Mouse (Mus musculus) spleen, postnatal 4 days (tissue): Measurements from ENCODE around the gene Srsf1.

Source experiments
- DNase-seq, 2 experiments: peaks; one replicate each; pipeline ENCODE4 v3.0.0; 2022; ENCODE audit warnings: low spot score in 2 of 2

The Srsf1 gene

DNA sequence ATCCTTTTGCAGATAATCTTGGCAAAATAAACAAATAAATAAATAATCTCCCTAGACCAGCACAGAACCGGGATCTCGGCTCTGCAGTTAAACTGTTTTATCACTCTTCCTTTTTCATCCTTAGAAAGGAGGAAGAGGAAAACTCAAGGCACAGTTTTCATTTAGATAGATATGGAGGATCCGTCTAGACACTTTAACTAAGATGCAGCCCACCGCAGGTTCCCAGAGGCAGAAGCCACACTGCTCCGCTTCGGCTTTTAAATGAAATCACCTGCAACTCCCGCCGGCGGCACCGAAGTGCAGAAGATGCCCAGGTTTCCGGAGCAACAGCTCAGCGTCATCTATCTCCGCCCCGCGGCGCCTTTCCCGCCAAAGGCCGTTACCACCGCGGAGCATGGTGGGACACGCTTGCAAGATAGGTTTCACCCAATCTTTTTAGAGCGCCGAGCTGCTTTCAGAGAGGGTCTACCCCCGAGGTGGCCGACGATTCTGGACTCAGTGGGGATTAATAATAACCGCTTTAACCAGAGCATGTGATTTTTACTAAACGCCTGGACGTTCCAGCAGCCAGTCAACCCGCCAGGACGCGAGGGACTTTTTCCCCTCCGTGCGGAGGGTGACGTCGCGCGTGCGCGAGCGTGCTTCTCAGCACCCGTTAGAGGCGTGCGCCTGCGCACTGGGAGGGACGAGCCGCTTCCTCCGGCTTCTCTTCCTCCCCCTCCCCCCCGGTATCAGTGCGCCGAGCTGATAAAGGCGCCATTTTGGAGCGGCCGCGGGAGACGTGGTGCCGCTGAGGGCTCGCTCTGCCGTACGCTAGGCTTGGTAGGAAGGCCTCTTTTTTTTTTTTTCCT lies at the start of gene Srsf1:
Gene Srsf1 (plus strand): TSS at position 430 of the 851 bp plus-strand sequence.
- peak; percentile 98 to 100 for DNase-seq

DNA sequence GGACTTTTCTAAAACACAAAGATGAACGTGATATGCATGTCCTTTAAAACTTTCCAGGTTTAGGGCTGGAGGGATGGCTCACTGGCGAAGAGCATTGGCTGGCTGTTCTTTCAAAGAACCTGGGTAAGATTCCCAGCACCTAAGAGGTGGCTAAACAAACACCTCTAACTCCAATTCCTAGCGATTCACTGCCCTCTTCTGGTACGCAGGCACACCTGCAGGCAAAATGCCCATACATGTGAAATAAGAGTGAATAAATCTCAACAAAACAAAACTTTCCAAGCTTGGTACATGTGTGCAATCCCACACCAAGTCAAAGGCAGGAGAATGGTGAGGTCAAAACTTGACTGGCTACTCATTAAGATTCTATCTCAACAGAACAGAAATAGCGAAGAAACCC lies 47.4 kb upstream of the Srsf1 start:
- DNase-seq: no peak

GRCm38 (mm10) chr11:88002738-88003137 lies 44.4 kb upstream of the Srsf1 start:
- DNase-seq: no peak

DNA sequence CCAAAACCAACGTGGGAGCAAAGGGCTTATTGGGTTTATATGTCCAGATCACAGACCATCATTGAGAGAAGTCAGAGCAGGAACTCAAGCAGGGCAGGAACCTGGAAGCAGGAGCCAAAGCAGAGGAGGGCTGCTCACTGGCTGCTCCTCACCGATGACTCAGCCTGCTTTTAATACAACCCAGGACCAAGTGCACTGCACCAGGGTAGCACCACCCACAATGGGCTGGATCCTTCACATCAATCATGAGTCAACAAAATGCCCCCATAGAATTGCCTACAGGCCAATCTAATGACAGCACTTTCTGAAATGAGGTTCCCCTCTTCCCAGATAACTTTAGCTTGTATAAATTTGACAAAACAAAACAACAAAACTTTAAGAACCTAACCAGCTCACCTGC lies 43.0 kb upstream of the Srsf1 start:
- DNase-seq: no peak

GRCm38 (mm10) chr11:88008641-88009040 lies 38.5 kb upstream of the Srsf1 start:
- no peak for DNase-seq

DNA sequence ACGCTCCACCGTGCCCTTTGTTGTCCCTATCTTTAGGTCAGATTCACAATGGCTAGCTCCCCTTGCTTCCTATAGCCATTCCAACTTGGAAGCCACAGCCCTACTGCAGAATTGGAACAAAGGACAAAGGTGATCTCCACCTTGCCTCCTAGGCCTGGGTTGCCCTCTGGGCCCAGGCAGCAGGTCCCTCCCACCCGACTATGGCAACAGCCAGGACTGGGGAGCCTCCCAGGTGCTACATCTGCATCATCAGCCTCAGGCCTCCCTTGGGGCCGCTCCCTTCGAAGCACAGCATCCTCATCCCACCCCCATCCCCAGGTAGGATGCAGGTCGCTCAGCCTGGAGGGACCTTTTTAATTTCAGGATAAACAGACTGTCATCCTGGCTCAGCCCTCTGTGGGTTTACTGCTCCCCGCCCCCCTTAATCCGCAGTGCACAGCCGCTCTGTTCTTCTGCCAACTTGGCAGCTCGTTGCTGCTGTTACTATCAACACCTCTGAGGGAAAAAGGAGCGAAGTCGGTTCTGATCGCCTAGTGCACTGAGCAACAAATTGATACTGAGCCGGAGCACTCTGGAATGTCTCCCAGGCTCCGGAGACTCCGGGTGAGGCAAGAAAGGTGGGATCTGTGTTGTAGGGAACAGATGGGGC lies 37.5 kb upstream of the Srsf1 start:
- no peak for DNase-seq

GRCm38 (mm10) chr11:88011208-88011913 lies 35.8 kb upstream of the Srsf1 start:
- DNase-seq: no peak

GRCm38 (mm10) chr11:88011914-88012419 lies 35.2 kb upstream of the Srsf1 start:
- no peak for DNase-seq

DNA sequence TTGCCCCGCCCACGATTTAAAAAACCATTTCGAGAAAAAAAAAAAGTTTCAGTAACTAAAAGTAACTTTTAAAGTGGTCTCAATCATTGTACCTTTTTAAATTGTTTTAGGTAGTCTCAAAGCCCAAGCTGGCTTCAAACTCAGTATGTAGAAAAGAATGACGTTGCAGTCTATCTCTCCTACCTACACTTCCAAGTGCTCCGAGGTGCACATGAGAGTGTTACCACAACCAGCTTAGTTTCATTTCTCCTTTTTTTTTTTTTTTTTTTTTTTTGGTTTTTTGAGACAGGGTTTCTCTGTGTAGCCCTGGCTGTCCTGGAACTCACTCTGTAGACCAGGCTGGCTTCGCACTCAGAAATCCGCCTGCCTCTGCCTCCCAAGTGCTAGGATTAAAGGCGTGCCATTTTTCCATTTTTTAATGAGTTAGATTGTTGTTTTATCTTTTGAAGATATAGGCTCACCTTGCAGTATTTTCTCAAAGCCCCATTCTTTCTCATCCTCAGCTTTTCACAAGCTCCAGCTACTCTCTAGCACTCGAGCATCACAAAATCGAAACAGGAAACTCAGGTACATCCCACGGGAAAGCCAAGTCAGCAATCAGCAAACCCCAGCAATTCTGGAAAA lies 34.4 kb upstream of the Srsf1 start:
- DNase-seq: no peak

- DNase-seq: no peak
Observed at GRCm38 (mm10) chr11:88013632-88014031, 33.5 kb upstream of the Srsf1 start.

GRCm38 (mm10) chr11:88015161-88015560 lies 32.0 kb upstream of the Srsf1 start:
- DNase-seq: no peak

DNA sequence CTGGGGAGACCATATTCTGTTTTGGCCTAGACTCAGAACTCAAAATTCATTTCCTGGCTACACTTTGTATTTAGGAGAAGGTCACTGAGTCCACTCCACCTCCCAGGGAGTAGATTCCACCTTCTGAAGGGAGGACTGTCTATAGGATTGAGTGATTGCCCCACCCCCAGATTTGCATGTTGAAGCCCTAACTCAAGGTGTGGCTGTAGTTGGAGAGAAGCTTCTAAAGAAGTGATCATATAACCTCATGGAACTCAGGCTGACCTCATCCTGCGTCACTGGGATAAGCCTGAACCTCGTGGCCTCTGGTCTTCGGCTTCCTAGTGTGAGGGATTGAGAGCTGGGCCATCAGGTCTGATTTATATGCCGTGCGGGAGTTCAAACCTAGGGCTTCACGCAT lies 31.4 kb upstream of the Srsf1 start:
- no peak for DNase-seq

DNA sequence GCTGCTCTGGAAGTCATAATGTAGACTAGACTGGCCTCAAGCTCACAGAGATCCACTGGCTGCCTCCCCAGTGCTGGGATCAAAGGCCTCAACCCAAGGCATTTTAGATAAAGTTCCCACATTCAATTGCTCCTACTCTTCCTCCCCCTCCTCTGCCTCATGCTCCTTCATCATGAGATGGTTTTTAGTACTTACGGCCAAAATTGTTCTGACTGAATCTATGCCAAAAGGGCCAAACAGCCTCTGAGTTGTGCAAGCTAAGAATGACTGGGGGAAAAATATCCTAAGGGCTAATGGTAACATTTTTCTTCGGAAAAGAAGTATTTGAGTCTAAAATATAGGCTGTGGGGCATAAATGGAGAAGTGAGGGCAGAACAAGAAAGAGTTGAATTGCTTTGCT lies 23.2 kb upstream of the Srsf1 start:
- no peak for DNase-seq

DNA sequence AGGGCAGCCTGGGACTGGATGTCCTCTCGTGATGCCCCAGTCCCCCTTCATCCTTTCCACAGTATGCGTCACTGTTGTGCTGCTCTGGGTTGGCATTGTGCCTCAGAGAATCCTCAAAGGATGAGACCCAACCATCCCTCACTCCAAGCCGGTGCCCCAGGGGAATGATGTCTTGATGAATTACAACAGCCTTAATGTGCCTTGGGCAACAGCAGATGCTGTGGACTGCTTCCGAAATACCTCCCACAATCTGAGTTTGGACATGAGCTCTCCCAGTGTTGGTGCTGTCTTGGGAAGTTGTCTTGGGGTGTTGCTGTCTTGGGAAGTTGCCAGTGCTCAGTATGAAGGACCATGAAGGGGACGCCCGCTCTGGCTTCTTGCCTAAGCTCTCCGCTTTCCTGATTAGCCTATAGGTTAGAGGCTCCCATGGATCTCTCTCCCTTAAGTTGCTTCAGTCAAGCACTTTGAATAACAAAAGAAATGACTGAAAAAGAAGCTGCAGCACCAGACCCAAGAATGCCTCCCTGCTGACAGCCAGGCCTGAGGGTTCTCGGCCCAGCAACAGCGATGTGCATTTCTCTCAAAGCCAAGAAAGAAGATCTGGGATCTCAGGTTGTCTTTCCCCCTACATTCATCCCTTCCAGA lies 19.7 kb upstream of the Srsf1 start:
- no peak for DNase-seq

DNA sequence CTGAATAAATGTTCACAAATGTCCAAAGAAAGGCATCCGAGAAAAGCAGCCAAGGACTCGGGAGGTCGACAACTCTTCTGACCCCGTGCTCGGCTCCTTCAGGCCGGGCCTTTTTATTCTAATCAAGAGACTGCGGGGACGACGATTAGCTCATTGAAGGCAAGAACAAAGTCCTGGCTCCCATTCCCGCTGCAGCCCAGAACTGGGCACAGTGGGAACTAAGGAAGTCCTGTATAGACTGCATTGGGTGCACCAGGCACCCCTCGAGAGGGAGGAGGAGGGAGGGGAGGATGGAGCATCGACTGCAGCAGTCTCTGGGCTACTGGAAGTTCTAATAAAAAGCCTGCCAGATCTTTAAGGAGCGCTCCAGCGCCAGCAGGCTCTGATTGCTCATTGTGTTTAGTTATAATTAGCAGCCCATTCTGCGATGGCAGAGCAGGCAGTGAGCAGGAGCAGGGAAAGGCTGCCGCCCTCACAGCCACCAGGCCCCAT lies 18.9 kb upstream of the Srsf1 start:
- DNase-seq: no peak

- no peak for DNase-seq
Observed at GRCm38 (mm10) chr11:88030219-88030618, 17.0 kb upstream of the Srsf1 start.

GRCm38 (mm10) chr11:88030836-88031235 lies 16.3 kb upstream of the Srsf1 start:
- no peak for DNase-seq

GRCm38 (mm10) chr11:88031753-88032152 lies 15.4 kb upstream of the Srsf1 start:
- no peak for DNase-seq

- DNase-seq: no peak
Observed at GRCm38 (mm10) chr11:88035970-88036369, 11.2 kb upstream of the Srsf1 start.

GRCm38 (mm10) chr11:88036761-88037251 lies 10.4 kb upstream of the Srsf1 start:
- no peak for DNase-seq

DNA sequence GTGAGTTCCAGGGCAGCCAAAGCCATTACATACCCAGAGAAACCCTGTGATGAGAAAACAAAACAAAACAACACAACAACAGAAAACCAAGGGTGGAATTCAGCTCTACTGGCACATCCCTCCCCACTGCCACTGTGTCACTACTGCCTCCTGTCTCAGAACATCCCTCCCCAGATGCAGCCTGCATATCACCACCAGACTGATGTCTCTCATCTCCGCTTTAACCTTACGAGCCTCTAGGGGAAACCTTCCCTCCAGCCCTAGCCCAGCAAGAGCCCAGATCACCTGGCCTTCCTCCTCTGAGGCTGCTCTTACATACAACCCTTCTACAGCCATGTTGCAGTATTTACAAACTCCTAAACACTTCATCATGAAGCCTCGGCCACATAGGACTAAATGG lies 9.8 kb upstream of the Srsf1 start:
- no peak for DNase-seq
